Mouse (Mus musculus) C2C12 (cell line): ENCODE results near the gene Cyld.

ENCODE experiments used
- CEBPB ChIP-seq: IDR thresholded peaks from one replicate; pipeline ENCODE4 v1.6.1; 2011; ENCODE audit warnings: low read depth, mild to moderate bottlenecking, control low read depth, moderate library complexity
- CTCF ChIP-seq: IDR thresholded peaks from one replicate; pipeline ENCODE4 v1.5.1; 2011; ENCODE audit not compliant: control insufficient read depth, insufficient read depth, insufficient read length
- FOSL1 ChIP-seq: IDR thresholded peaks from one replicate; pipeline ENCODE4 v1.8.0; 2011; ENCODE audit warnings: mild to moderate bottlenecking, low read length; ENCODE audit not compliant: poor library complexity, insufficient read depth, severe bottlenecking
- MYOD1 ChIP-seq: IDR thresholded peaks from one replicate; pipeline ENCODE4 v1.6.1; 2011; ENCODE audit warnings: low read depth; ENCODE audit not compliant: control insufficient read depth, insufficient read length
- MYOG ChIP-seq: IDR thresholded peaks from one replicate; pipeline ENCODE4 v1.6.1; 2011; ENCODE audit not compliant: control insufficient read depth, insufficient read length; ENCODE audit errors: extremely low read depth
- USF1 ChIP-seq: IDR thresholded peaks from one replicate; pipeline ENCODE4 v1.6.1; 2011; ENCODE audit warnings: low read depth, mild to moderate bottlenecking, control low read depth, moderate library complexity

DNA sequence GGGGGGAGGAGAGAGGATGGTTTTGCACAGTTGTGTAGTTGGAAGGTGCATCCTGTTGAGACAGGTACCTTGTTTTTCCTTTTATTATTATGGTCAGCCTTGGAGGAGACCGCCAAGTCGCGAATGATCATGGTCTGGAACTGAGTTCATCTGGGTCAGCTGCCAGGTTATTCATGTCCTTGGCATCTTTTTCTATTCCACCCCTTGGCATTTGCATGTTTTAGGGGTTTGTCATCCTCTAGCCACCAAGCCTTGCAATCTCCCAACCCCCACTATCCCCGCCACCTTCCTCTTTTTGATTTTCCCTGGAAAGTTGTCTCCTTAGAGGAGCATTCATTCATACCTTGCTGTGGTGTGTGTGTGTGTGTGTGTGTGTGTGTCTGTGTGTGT is 809 bp downstream of the Cyld start:
- TF ChIP-seq USF1 (no peak), CTCF (no peak), MYOG (no peak), CEBPB (no peak), FOSL1 (peak; percentile 37), MYOD1 (peak; percentile 39)
